Mouse (Mus musculus) erythroblast, embryonic 14.5 days (primary cell): ENCODE data around the gene Scnn1g. TPM values are rescaled to one million over a fixed set of nuclear protein-coding genes. Genes with fewer than 3 reads are reported as not detected.

Source experiments
- H3K27me3 ChIP-seq: 2 replicates; pipeline ENCODE4 v1.6.1; 2012; ENCODE audit warnings: inconsistent platforms; ENCODE audit not compliant: control insufficient read depth
- H3K36me3 ChIP-seq: 2 replicates; pipeline ENCODE4 v1.6.1; 2012; ENCODE audit warnings: mild to moderate bottlenecking, inconsistent platforms; ENCODE audit not compliant: control insufficient read depth
- H3K4me1 ChIP-seq: 2 replicates; pipeline ENCODE4 v1.6.1; 2012; ENCODE audit warnings: inconsistent platforms; ENCODE audit not compliant: control insufficient read depth
- H3K4me3 ChIP-seq: replicated peaks from 2 replicates; pipeline ENCODE3; 2012; ENCODE audit warnings: moderate library complexity, mild to moderate bottlenecking, inconsistent platforms
- H3K9me3 ChIP-seq: 2 replicates; pipeline ENCODE4 v1.6.1; 2012; ENCODE audit warnings: low read length, inconsistent platforms, mixed read lengths; ENCODE audit not compliant: control insufficient read depth
- GATA1 ChIP-seq: IDR thresholded peaks from 2 replicates; pipeline ENCODE4 v1.6.1; 2012; ENCODE audit warnings: low read length, inconsistent platforms, mixed read lengths
- TAL1 ChIP-seq: IDR thresholded peaks from 3 replicates; pipeline ENCODE4 v1.6.1; 2012; ENCODE audit warnings: low read length, inconsistent platforms, mixed read lengths
- polyA plus RNA-seq: library from polyadenylated mRNA; stranded (reverse); fragments of >175 nt; gene quantifications from 2 replicates; pipeline ENCODE4 v1.2.3, GENCODE M21; 2012

Gene Scnn1g
- polyA plus RNA-seq, 1 experiment: not detected

DNA sequence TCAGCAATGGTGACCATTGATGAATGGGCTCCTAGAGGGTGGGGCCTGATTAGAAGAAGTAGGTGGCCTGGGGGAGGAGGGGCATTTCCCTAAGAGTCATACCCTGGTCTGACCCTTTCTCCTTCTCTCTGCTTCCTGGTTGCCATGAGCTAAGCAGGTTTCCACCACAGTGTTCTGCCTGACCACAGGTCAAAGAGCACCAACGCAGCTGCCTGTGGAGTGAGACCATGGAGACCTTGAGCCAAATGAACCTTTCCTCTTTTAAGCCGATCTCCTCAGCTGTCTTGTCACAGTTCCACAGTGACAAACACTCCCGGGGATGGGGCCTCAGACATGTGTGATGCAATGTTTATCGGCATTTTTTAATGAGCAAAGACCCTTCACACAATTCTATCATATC lies 68.7 kb downstream of the Scnn1g start:
- H3K27me3 ChIP-seq: no peaks in the 10 kb centered on the region
- no peak overlapping the region for H3K4me3 ChIP-seq
- H3K9me3 ChIP-seq: no peaks in the 10 kb centered on the region
- H3K36me3 ChIP-seq: no peaks in the 10 kb centered on the region
- no peak for TF ChIP-seq GATA1
- no peak for TF ChIP-seq TAL1
- H3K4me1 ChIP-seq: no peaks in the 10 kb centered on the region

DNA sequence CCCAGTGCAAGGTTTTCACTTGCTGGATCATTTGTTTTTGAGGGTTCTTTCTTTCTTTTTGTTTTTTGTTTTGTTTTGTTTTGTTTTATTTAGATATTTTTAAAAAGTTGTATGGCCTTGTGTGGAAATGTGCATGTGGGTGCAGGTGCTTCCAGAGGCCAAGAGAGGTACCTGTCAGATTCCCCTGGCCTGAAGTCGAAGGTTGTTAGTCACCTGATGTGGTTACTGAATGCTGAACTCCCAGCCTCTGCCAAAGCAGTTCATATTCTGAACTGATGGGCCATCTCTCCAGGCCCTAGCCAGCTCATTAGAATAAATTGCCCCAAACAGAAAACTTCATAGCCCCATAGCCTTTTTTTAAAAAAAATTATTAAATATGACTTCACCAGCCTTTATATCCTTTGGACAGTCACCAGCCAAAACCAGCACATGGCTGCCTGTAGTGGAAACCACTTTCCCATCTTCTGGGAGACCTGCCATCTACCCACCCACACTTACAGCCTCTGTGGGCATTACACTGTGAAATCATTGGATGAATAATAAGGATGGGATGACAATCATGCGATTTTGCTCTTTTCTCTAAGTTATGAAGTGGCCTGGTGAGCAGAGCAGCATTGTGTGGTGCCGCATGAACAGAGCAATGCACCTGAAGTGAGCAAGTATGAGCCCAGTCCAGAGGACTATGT lies 71.7 kb downstream of the Scnn1g start:
- Histone ChIP-seq H3K36me3 (no peaks in the 10 kb centered on the region), H3K4me3 (no peak overlapping the region), H3K27me3 (no peaks in the 10 kb centered on the region), H3K9me3 (no peaks in the 10 kb centered on the region), H3K4me1 (no peaks in the 10 kb centered on the region)
- no peak for TF ChIP-seq GATA1
- TF ChIP-seq TAL1: no peak

- H3K4me3 ChIP-seq: no peak overlapping the region
- H3K27me3 ChIP-seq: no peaks in the 10 kb centered on the region
- H3K9me3 ChIP-seq: no peaks in the 10 kb centered on the region
- TF ChIP-seq TAL1 (no peak), GATA1 (no peak)
- no peaks in the 10 kb centered on the region for H3K36me3 ChIP-seq
- H3K4me1 ChIP-seq: no peaks in the 10 kb centered on the region
Observed at GRCm38 (mm10) chr7:121807726-121808580, 73.7 kb downstream of the Scnn1g start.

Other genes with a start within 250 kb of the Scnn1g start
- 0.05 and 0.07 TPM in 2 replicates for gene Usp31, start 27.2 kb upstream of the Scnn1g start, polyA plus RNA-seq
- gene Scnn1b, start 130.6 kb downstream of the Scnn1g start, polyA plus RNA-seq: not detected in 2 replicates
- gene Cog7, start 247.2 kb downstream of the Scnn1g start, polyA plus RNA-seq: 0.47 and 0.48 TPM in 2 replicates